Mouse (Mus musculus) hindbrain, postnatal 0 days (tissue): ENCODE results near the gene Neurog1. TPM values are rescaled to one million over a fixed set of nuclear protein-coding genes. Genes with fewer than 3 reads are reported as not detected.

Source experiments
- ATAC-seq: fragments of 200-750 bp; cut with Nextera tagmentation; 2 replicates; pipeline ENCODE4 v1.8.0; 2017; ENCODE audit warnings: mild to moderate bottlenecking, moderate TSS enrichment, moderate library complexity
- DNase-seq: peaks from one replicate; pipeline ENCODE4 v3.0.0-alpha.2; 2015; ENCODE audit warnings: low spot score
- H3K27ac ChIP-seq: fragments of 300-500 bp; sonication (generic); 2 replicates; pipeline ENCODE4 v1.5.1; 2014; ENCODE audit warnings: mild to moderate bottlenecking
- H3K27me3 ChIP-seq: fragments of 300-500 bp; sonication (generic); 2 replicates; pipeline ENCODE4 v1.6.1; 2014; ENCODE audit warnings: low read length, mixed read lengths; ENCODE audit not compliant: insufficient read depth
- H3K36me3 ChIP-seq: fragments of 300-500 bp; sonication (generic); 2 replicates; pipeline ENCODE4 v1.6.1; 2014; ENCODE audit warnings: low read length, mixed read lengths; ENCODE audit not compliant: insufficient read depth
- H3K4me1 ChIP-seq: fragments of 300-500 bp; sonication (generic); 2 replicates; pipeline ENCODE4 v1.6.1; 2014; ENCODE audit warnings: antibody characterized with exemption, low read length, mixed read lengths; ENCODE audit not compliant: insufficient read depth
- H3K4me2 ChIP-seq: fragments of 300-500 bp; sonication (generic); 2 replicates; pipeline ENCODE4 v1.6.1; 2014; ENCODE audit warnings: low read depth, mild to moderate bottlenecking, low read length, moderate library complexity, mixed read lengths
- H3K4me3 ChIP-seq: fragments of 300-500 bp; sonication (generic); 2 replicates; pipeline ENCODE4 v1.5.1; 2014; ENCODE audit warnings: low read length
- H3K9ac ChIP-seq: fragments of 300-500 bp; sonication (generic); replicated peaks from 2 replicates; pipeline ENCODE4 v1.6.1; 2014; ENCODE audit warnings: mild to moderate bottlenecking, low read length, moderate library complexity, mixed read lengths
- H3K9me3 ChIP-seq: fragments of 300-500 bp; sonication (generic); 2 replicates; pipeline ENCODE4 v1.6.1; 2016; ENCODE audit warnings: low read length, mixed read lengths
- CTCF ChIP-seq: IDR thresholded peaks from 2 replicates; pipeline ENCODE4 v1.5.1; 2016; ENCODE audit warnings: antibody characterized with exemption, control low read depth, low read depth
- WGBS: fragments of 180-500 bp; shearing (Covaris S2); extraction: QIAGEN DNeasy Blood & Tissue Kit; methylation state at CpG from one replicate; pipeline ENCODE4 v1.1.7; 2014; 5-methylcytosine and 5-hydroxymethylcytosine counted together
- polyA plus RNA-seq: library from polyadenylated mRNA; unstranded; fragments of >200 nt; fragmentation: Nextera tagmentation; extraction: Ambion mirVana; gene quantifications from 2 replicates; pipeline ENCODE4 v1.2.1, GENCODE M21; 2015
- total RNA-seq: library from RNA; depleted of rRNA; stranded (reverse); fragments of >200 nt; gene quantifications from 2 replicates; pipeline ENCODE4 v1.2.3, GENCODE M21; 2014; rRNA removed

Gene Neurog1
- total and polyA plus RNA-seq, 2 experiments from 2014 or later, result 0.30 to 0.42 TPM

DNA sequence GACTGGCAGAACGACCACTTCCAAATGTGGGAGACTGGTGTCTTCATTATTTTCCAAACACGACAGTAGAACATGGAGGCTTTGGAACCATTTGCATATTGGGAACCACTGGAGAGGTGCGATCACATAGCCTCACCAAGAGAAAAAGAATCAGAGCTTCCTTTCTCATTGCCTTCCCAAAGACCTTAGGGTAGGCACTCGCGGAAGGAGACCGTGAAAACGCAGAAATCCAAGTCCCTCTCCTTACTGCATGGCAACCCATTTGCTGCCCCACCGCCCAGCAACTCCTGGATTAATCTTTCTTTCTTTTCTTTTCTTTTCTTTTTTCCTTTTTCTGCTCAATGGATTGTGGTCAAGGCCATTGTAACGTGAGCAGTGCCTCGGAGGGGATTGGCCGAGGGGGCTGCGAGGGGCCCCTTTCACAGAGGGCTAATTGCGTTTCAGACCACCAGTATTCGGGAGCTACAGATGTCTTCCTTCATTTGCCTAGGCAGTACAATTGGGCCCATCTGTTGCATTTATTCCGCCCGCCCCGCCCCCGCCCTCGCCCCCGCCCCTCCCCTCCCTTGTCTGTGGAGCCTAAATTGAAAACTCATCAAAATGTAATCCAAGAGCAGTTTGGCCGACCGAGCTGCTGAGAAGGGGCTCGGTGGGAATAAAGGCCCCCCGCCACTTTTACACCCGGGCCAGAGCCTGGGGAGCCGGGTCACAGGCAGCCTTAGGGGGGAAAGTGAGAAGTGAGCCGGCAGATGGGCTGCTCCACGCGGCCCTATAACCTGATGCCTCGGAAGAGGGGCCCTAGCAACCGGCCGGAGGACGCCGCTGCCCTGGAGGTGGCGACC is 43.5 kb downstream of the Neurog1 start:
- H3K4me3 ChIP-seq, result no peak overlapping the region
- H3K4me2 ChIP-seq, result peak overlapping the region; percentile 40
- no peak for DNase-seq
- peaks cover 3% of the 10 kb centered on the region; the same call in 1 of the 2 replicates for H3K9me3 ChIP-seq
- H3K27ac ChIP-seq, result no peak overlapping the region
- 6% methylated on average over 35 of the region's 35 CpGs for WGBS
- H3K27me3 ChIP-seq, result no peaks in the 10 kb centered on the region
- H3K4me1 ChIP-seq, result 0 out of 2 replicates have a peak, but pooled peaks cover 4% of the 10 kb centered on the region
- 0 out of 2 replicates have a peak, but pooled peaks have one; percentile 29 for ATAC-seq
- TF ChIP-seq CTCF, result no peak
- no peaks in the 10 kb centered on the region for H3K36me3 ChIP-seq
- no peak overlapping the region for H3K9ac ChIP-seq

Other genes starting within 250 kb of the Neurog1 start
- gene H2afy, start 115.8 kb downstream of the Neurog1 start, total RNA-seq, result 181 and 192 TPM in 2 replicates
- 175 and 193 TPM in 2 replicates for gene H2afy, start 115.8 kb downstream of the Neurog1 start, polyA plus RNA-seq
- 0.31 TPM in 1 of 2 replicates, not detected in the other for gene Tifab, start 73.3 kb downstream of the Neurog1 start, total RNA-seq
- gene Tifab, start 73.3 kb downstream of the Neurog1 start, polyA plus RNA-seq, result 0.54 and 0.75 TPM in 2 replicates
- 17.5 and 20.2 TPM in 2 replicates for gene Cxcl14, start 44.4 kb upstream of the Neurog1 start, total RNA-seq
- gene Cxcl14, start 44.4 kb upstream of the Neurog1 start, polyA plus RNA-seq, result 19.2 and 19.9 TPM in 2 replicates
- not detected in 2 replicates for gene Gm3045, start 174.4 kb upstream of the Neurog1 start, total RNA-seq
- gene Gm3045, start 174.4 kb upstream of the Neurog1 start, polyA plus RNA-seq, result not detected in 2 replicates
- gene Slc25a48, start 186.2 kb upstream of the Neurog1 start, total RNA-seq, result 0.07 TPM in 1 of 2 replicates, not detected in the other
- 0.05 TPM in 1 of 2 replicates, not detected in the other for gene Slc25a48, start 186.2 kb upstream of the Neurog1 start, polyA plus RNA-seq
- gene Il9, start 230.1 kb upstream of the Neurog1 start, total RNA-seq, result not detected in 2 replicates
- gene Il9, start 230.1 kb upstream of the Neurog1 start, polyA plus RNA-seq, result not detected in 2 replicates